Mouse (Mus musculus) thymus, postnatal 0 days (tissue): Measurements from ENCODE around the gene Phyhd1. TPM values are rescaled to one million over a fixed set of nuclear protein-coding genes. Genes with fewer than 3 reads are reported as not detected.

Source experiments
- DNase-seq: peaks from one replicate; pipeline ENCODE4 v3.0.0-alpha.2; 2015; ENCODE audit warnings: low spot score
- polyA plus RNA-seq: library from polyadenylated mRNA; unstranded; fragments of >200 nt; fragmentation: Nextera tagmentation; extraction: Ambion mirVana; gene quantifications from 2 replicates; pipeline ENCODE4 v1.2.1, GENCODE M21; 2015

Phyhd1 gene
- polyA plus RNA-seq, 1 experiment from 2014 or later: 2.8 TPM

- no peak for DNase-seq
Observed at GRCm38 (mm10) chr2:30255631-30256395, 10.2 kb upstream of the Phyhd1 start.

GRCm38 (mm10) chr2:30256616-30257350 is 9.2 kb upstream of the Phyhd1 start:
- no peak for DNase-seq

GRCm38 (mm10) chr2:30257699-30258460 is 8.1 kb upstream of the Phyhd1 start:
- peak; percentile 53 for DNase-seq

- peak; percentile 17 for DNase-seq
Observed at GRCm38 (mm10) chr2:30258600-30258999, 7.4 kb upstream of the Phyhd1 start.

GRCm38 (mm10) chr2:30259131-30260064 is 6.6 kb upstream of the Phyhd1 start:
- no peak for DNase-seq

- DNase-seq: no peak
Observed at GRCm38 (mm10) chr2:30261064-30261736, 4.8 kb upstream of the Phyhd1 start.

- no peak for DNase-seq
Observed at GRCm38 (mm10) chr2:30261921-30262839, 3.8 kb upstream of the Phyhd1 start.

- no peak for DNase-seq
Observed at GRCm38 (mm10) chr2:30262840-30263441, 3.1 kb upstream of the Phyhd1 start.

GRCm38 (mm10) chr2:30263811-30264210 is 2.2 kb upstream of the Phyhd1 start:
- DNase-seq: no peak

GRCm38 (mm10) chr2:30264671-30265519 is 1.1 kb upstream of the Phyhd1 start:
- no peak for DNase-seq

GRCm38 (mm10) chr2:30266392-30266941 is 464 bp downstream of the Phyhd1 start:
- no peak for DNase-seq

GRCm38 (mm10) chr2:30267466-30267865 is 1.5 kb downstream of the Phyhd1 start:
- no peak for DNase-seq

- no peak for DNase-seq
Observed at GRCm38 (mm10) chr2:30268371-30268770, 2.4 kb downstream of the Phyhd1 start.

- DNase-seq: peak; percentile 18
Observed at GRCm38 (mm10) chr2:30269241-30269990, 3.4 kb downstream of the Phyhd1 start.

- DNase-seq: peak; percentile 73
Observed at GRCm38 (mm10) chr2:30270134-30270533, 4.1 kb downstream of the Phyhd1 start.

- DNase-seq: no peak
Observed at GRCm38 (mm10) chr2:30280743-30281142, 14.7 kb downstream of the Phyhd1 start, which contains the start of gene Gm28038. Gm28038 (plus strand) TSS chr2:30281043.

- no peak for DNase-seq
Observed at GRCm38 (mm10) chr2:30281651-30282050, 15.6 kb downstream of the Phyhd1 start.
